Mouse (Mus musculus): ENCODE results near the gene Nrsn1. TPM values are rescaled to one million over a fixed set of nuclear protein-coding genes. Genes with fewer than 3 reads are reported as not detected.

The Nrsn1 gene
- total RNA-seq (2023; ENCODE audit: inconsistent age) = not detected in 4 replicates

GRCm38 (mm10) chr13:25270402-25270801 is at the start of gene Nrsn1:
Gene Nrsn1, minus strand, starts transcription at chr13:25270502.

Other genes starting within 250 kb of the Nrsn1 start
- not detected in 4 replicates for gene Dcdc2a, start 214.5 kb downstream of the Nrsn1 start, total RNA-seq (2023; ENCODE audit: inconsistent age)